Mouse (Mus musculus): ENCODE measurements around the gene Pop5. TPM values are rescaled to one million over a fixed set of nuclear protein-coding genes. Genes with fewer than 3 reads are reported as not detected.
A peak's percentile ranks its signal among the peaks of the same experiment; 100 is the strongest.

Gene Pop5
- polyA plus RNA-seq, 1 experiment from 2014 or later = 91.0 TPM

DNA sequence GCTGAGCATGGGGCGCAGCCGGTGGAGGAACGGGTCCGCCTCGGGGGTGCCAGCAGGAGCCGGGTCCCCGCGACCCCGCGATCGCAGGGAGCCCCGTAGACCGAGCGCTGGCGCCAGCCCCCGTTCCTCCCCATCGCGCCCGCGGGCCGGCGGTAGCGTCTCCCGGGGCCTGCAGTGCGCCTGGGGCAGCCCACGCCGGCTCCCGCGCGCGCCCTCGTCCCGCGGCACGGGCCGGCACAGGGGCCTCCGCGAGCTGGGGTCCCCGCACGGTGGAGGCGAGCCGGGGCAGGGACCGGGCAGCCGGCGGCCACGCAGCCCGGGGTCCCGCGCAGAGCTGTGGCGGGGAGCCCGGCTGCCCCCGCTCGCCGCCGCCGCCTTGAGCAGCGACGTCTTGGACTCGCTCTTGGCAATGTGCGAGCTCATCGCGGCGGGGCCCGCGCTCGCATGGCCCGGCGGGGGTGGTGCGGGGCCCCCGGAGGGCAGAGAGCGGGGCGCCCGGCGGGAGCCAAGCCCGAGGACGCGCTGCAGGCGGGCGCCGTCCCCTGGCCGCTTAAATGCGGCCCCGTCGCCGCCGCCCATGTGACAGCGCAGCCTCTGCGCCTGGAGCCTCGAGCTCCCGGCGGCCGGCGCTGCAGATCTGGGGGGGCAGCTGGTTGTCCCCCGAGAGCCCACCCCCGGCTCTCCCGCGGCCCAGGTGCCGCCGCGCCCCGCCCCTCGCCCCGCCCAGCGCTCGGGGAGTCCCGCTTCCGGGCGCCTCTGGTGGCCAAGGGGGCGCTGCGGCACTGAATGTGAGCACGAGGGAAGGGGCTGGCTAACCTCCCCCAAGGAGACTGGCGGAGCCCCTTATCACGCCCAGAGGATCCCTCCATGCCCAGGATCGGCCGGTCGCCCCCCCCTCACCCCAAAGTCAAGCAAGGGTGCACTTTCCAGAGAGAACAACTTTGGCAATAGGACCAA lies 41.7 kb upstream of the Pop5 start, which contains the start of gene Cabp1:
Cabp1 (minus strand) TSS at position 713 of the 957 bp plus-strand sequence.
- peaks cover 23% of the 10 kb centered on the region for H3K4me1 ChIP-seq (ENCODE audit: control insufficient read depth, insufficient read depth, low read length)
- H3K27me3 ChIP-seq (ENCODE audit: control insufficient read depth, insufficient read depth, low read length) = peaks cover 57% of the 10 kb centered on the region
- H3K4me2 ChIP-seq = peak within 1 kb of the TSS; percentile 100
- H3K9me3 ChIP-seq (ENCODE audit: control insufficient read depth, low read length) = no peaks in the 10 kb centered on the region
- ATAC-seq (ENCODE audit: low FRiP score) (peak; percentile 66), DNase-seq (ENCODE audit: low spot score, missing footprints) (peak; percentile 97)
- WGBS = under 1% methylated on average over 71 of the region's 116 CpGs
- H3K36me3 ChIP-seq (ENCODE audit: control insufficient read depth, insufficient read depth, low read length) = no peaks in the 10 kb centered on the region
- H3K27ac ChIP-seq (ENCODE audit: low read depth, low read length) = no peak within 1 kb of the TSS
- H3K9ac ChIP-seq (ENCODE audit: low read length) = peak within 1 kb of the TSS; percentile 65
- peak within 1 kb of the TSS; percentile 62 for H3K4me3 ChIP-seq (ENCODE audit: low read depth, low read length)

DNA sequence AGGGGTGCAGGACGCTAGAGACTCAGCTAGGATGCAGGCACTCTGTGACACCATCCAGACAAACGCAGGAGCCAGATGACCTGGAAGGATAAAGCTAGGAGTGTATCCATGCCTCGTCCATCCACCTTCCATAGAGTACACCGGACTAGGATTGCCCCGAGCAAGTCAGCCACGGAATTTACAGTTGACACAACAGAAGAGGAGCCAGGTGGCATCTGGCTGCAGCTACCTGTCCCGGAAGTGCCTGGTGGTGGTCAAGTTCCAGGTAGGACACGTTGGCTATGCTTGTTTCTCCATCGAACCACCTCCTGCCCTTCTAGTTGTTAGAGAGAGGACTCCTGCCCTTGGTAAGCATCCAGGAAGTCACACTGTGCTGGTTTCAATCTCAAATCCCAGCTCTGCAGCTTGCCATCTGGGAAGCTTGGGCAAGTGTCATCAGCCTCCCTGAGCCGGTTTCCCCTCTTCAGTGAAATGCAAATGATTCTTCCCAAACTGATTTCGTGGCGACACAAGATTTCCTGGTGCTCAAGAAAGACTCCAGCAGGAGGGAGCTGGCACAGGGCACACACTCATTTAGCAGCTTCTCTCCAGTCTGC lies 40.9 kb upstream of the Pop5 start:
- no peak for DNase-seq (ENCODE audit: low spot score, missing footprints)
- H3K9ac ChIP-seq (ENCODE audit: low read length) = peak overlapping the region; percentile 65; the same call in 1 of the 2 replicates

DNA sequence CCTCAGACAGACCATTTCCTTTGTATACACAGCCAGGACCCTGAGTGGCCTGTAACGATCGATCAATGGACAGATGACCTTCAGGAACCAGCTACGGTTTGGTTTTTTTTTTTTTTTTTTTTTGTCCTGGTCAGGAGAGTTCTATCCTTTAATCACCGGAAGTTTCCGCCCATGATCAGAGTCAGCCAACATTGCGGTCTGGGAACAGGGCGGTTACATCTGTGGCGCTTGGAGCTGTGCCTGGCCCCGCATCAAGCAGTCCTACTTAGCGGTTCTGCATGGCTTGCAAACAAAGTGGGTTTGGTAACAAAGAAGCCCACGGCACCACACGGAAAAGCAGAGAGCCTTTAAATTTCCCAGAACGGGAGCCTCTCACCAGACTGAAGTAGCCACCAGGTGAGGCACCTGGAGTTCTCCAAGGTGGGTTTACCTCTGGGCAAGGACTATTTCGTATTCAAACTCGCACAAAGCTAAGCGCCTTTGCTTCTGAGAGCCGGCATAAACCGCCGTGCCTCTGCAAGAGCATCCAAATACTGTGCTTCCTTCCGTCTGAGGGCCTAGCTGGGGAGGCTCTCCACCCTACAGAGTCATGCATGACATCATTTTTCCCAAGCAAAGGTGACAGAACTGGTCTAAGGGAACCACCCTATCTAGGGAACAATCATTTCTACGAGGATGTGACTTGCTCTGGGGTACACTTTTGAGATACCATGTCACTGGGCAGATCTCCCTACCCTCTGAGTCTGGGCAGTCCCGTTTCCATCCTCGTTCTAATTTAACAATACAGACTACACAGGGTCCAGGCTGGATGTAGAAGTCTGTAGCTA lies 31.7 kb upstream of the Pop5 start:
- 10% methylated on average over 23 of the region's 23 CpGs for WGBS
- no peaks in the 10 kb centered on the region for H3K27me3 ChIP-seq (ENCODE audit: control insufficient read depth, insufficient read depth, low read length)

More for the DNA sequence above, 40.9 kb upstream of the Pop5 start:
- H3K27ac ChIP-seq (ENCODE audit: low read depth, low read length) = no peak overlapping the region
- H3K4me1 ChIP-seq (ENCODE audit: control insufficient read depth, insufficient read depth, low read length) = peaks cover 23% of the 10 kb centered on the region
- no peaks in the 10 kb centered on the region for H3K9me3 ChIP-seq (ENCODE audit: control insufficient read depth, low read length)
- H3K4me2 ChIP-seq = peak overlapping the region; percentile 100
- peak overlapping the region; percentile 62 for H3K4me3 ChIP-seq (ENCODE audit: low read depth, low read length)
- WGBS = 7% methylated on average over 12 of the region's 12 CpGs
- ATAC-seq (ENCODE audit: low FRiP score) = no peak; the same call in 1 of the 2 replicates
- peaks cover 55% of the 10 kb centered on the region for H3K27me3 ChIP-seq (ENCODE audit: control insufficient read depth, insufficient read depth, low read length)
- no peaks in the 10 kb centered on the region for H3K36me3 ChIP-seq (ENCODE audit: control insufficient read depth, insufficient read depth, low read length)

DNA sequence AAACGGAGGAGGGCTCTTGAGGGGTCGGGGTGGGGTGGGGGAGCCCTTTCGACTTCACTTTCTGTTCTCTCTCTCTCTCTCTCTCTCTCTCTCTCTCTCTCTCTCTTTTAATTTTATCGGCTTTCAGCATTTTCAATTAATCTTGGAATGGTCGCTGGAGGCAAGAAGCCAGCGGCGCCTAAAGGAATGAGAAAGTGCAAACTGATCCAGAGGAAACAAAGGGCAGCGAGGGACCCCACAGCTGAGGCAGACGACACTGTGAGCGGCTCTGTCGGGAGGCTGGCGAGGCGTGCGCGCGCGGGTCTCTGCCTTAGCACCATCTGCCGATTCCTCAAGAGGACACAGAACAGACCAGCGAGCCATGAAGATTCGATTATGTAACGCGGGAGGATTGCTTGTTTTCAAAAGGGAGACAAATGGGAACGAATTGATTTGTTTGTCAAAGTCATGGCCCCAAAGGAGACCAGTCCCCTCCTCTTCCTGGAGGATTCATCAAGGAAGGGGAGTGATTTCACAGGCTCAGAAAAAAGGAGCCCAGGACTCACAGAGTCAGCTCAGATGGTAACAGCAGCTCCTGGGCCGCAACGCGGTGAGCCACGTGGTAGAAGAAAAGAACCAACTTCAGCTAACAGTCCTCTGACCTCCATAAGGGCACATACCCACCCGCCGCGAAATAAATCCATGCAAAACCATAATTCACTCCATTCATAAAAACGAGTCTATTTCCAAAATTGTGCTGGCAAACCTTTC lies 30.9 kb upstream of the Pop5 start:
- 5% methylated on average over 31 of the region's 31 CpGs for WGBS
- no peaks in the 10 kb centered on the region for H3K36me3 ChIP-seq (ENCODE audit: control insufficient read depth, insufficient read depth, low read length)

More for the DNA sequence above, 31.7 kb upstream of the Pop5 start:
- Histone ChIP-seq H3K4me3 (ENCODE audit: low read depth, low read length) (peak overlapping the region; percentile 20), H3K36me3 (ENCODE audit: control insufficient read depth, insufficient read depth, low read length) (no peaks in the 10 kb centered on the region), H3K27ac (ENCODE audit: low read depth, low read length) (peak overlapping the region; percentile 71), H3K4me1 (ENCODE audit: control insufficient read depth, insufficient read depth, low read length) (peaks cover 10% of the 10 kb centered on the region), H3K9me3 (ENCODE audit: control insufficient read depth, low read length) (no peaks in the 10 kb centered on the region), H3K4me2 (peak overlapping the region; percentile 47), H3K9ac (ENCODE audit: low read length) (peak overlapping the region; percentile 52)
- peak; percentile 61 for ATAC-seq (ENCODE audit: low FRiP score)
- peak; percentile 93 for DNase-seq (ENCODE audit: low spot score, missing footprints)

DNA sequence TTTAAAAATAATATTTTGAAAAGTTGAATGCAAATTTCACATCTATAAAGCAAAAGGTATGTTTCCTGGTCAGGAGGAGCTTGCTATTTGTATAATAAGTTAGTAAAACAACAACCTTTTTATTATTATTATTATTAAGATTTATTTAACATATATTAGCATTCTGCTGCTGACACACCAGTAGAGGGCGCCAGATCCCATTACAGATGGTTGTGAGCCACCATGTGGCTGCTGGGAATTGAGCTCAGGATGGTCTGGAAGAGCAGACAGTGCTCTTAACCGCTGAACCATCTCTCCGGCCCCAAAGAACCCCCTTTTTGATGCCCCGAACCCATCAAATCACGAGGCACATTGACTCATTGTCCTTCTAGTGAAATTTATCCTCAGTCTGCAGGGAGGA lies 28.4 kb upstream of the Pop5 start:
- DNase-seq (ENCODE audit: low spot score, missing footprints) = no peak
- Histone ChIP-seq H3K9ac (ENCODE audit: low read length) (no peak overlapping the region), H3K4me2 (no peak overlapping the region), H3K9me3 (ENCODE audit: control insufficient read depth, low read length) (no peaks in the 10 kb centered on the region), H3K36me3 (ENCODE audit: control insufficient read depth, insufficient read depth, low read length) (no peaks in the 10 kb centered on the region), H3K4me3 (ENCODE audit: low read depth, low read length) (no peak overlapping the region), H3K27ac (ENCODE audit: low read depth, low read length) (no peak overlapping the region), H3K27me3 (ENCODE audit: control insufficient read depth, insufficient read depth, low read length) (no peaks in the 10 kb centered on the region), H3K4me1 (ENCODE audit: control insufficient read depth, insufficient read depth, low read length) (peaks cover 10% of the 10 kb centered on the region)
- no peak for ATAC-seq (ENCODE audit: low FRiP score)
- 57% methylated on average over 5 of the region's 5 CpGs for WGBS

More for the DNA sequence above, 30.9 kb upstream of the Pop5 start:
- Histone ChIP-seq H3K4me2 (peak overlapping the region; percentile 47), H3K27me3 (ENCODE audit: control insufficient read depth, insufficient read depth, low read length) (no peaks in the 10 kb centered on the region), H3K9me3 (ENCODE audit: control insufficient read depth, low read length) (no peaks in the 10 kb centered on the region), H3K27ac (ENCODE audit: low read depth, low read length) (peak overlapping the region; percentile 71), H3K4me3 (ENCODE audit: low read depth, low read length) (peak overlapping the region; percentile 20), H3K9ac (ENCODE audit: low read length) (peak overlapping the region; percentile 52), H3K4me1 (ENCODE audit: control insufficient read depth, insufficient read depth, low read length) (peaks cover 10% of the 10 kb centered on the region)
- ATAC-seq (ENCODE audit: low FRiP score) (peak; percentile 93), DNase-seq (ENCODE audit: low spot score, missing footprints) (peak; percentile 96)

DNA sequence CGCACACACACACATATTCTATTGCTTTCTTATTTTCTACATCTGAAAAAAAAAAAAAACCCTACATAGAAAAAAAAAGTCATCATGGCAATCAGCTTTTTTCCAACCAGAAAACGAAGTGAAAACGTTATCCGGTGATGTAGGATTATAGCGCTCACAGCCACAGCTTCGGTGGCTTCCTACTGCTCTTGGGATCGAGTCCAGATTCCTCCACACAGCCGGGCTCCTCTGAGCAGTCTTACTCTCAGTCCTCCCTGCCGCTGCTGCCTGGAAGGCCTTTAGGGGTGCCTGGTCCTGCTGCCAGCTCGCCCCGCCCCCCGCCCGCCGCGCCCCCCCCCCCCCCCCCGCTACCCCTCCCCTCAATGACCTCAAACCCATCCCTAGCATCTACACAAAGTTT lies 27.7 kb upstream of the Pop5 start:
- no peak for DNase-seq (ENCODE audit: low spot score, missing footprints)

DNA sequence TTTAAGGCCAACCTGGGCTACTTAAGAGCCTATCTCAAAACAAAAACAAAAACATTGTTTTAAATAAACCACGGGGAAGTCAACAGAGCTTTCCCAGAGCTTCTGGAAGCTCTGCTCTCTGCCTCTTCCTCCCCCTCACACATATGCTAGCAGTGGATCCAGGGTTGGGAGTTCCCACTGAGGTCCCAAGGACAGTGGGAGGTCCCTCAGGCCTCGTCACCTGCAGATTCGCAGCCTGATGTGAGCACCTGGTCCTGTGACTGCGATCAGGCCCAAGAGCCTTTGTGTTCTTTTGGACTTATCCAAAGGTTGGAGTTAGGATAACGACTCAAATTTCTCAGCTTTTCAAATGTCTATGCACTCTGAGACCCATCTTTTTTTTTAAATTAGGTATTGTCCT lies 27.0 kb upstream of the Pop5 start:
- WGBS = 71% methylated on average over 5 of the region's 5 CpGs

More for the DNA sequence above, 27.7 kb upstream of the Pop5 start:
- no peaks in the 10 kb centered on the region for H3K9me3 ChIP-seq (ENCODE audit: control insufficient read depth, low read length)
- no peak overlapping the region for H3K27ac ChIP-seq (ENCODE audit: low read depth, low read length)
- WGBS = 10% methylated on average over 13 of the region's 16 CpGs
- H3K4me3 ChIP-seq (ENCODE audit: low read depth, low read length) = no peak overlapping the region
- H3K4me2 ChIP-seq = no peak overlapping the region
- H3K36me3 ChIP-seq (ENCODE audit: control insufficient read depth, insufficient read depth, low read length) = no peaks in the 10 kb centered on the region
- no peaks in the 10 kb centered on the region for H3K27me3 ChIP-seq (ENCODE audit: control insufficient read depth, insufficient read depth, low read length)
- peaks cover 10% of the 10 kb centered on the region for H3K4me1 ChIP-seq (ENCODE audit: control insufficient read depth, insufficient read depth, low read length)
- ATAC-seq (ENCODE audit: low FRiP score) = no peak
- H3K9ac ChIP-seq (ENCODE audit: low read length) = no peak overlapping the region

DNA sequence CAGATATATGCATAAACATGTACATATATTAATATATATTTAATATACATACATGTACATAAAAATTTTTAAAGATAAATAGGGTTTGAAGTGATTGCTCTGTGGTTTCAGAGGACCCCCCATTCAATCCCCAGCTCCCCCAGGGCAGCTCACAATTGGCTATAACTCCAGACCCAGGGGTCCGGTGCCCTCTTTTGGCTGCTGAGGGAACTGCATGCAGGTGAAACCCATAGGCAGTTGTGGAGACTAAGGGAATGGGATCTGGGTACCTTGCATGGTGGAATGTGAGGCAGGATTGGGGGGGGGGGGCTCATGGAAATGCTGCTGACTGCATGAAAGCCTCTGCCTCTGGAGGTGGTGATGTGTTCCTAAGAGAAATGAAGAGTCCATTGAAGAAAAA lies 25.3 kb upstream of the Pop5 start:
- ATAC-seq (ENCODE audit: low FRiP score) = no peak
- Histone ChIP-seq H3K4me3 (ENCODE audit: low read depth, low read length) (no peak overlapping the region), H3K9me3 (ENCODE audit: control insufficient read depth, low read length) (no peaks in the 10 kb centered on the region), H3K4me2 (no peak overlapping the region), H3K27me3 (ENCODE audit: control insufficient read depth, insufficient read depth, low read length) (peaks cover 4% of the 10 kb centered on the region), H3K36me3 (ENCODE audit: control insufficient read depth, insufficient read depth, low read length) (no peaks in the 10 kb centered on the region), H3K27ac (ENCODE audit: low read depth, low read length) (no peak overlapping the region), H3K9ac (ENCODE audit: low read length) (no peak overlapping the region), H3K4me1 (ENCODE audit: control insufficient read depth, insufficient read depth, low read length) (no peaks in the 10 kb centered on the region; the same call in 1 of the 2 replicates)
- peak; percentile 93 for DNase-seq (ENCODE audit: low spot score, missing footprints)
- WGBS = 0% methylated on average over 1 of the region's 1 CpGs

More for the DNA sequence above, 27.0 kb upstream of the Pop5 start:
- Histone ChIP-seq H3K9me3 (ENCODE audit: control insufficient read depth, low read length) (no peaks in the 10 kb centered on the region), H3K4me2 (no peak overlapping the region), H3K27ac (ENCODE audit: low read depth, low read length) (no peak overlapping the region), H3K4me3 (ENCODE audit: low read depth, low read length) (no peak overlapping the region), H3K36me3 (ENCODE audit: control insufficient read depth, insufficient read depth, low read length) (no peaks in the 10 kb centered on the region), H3K9ac (ENCODE audit: low read length) (no peak overlapping the region), H3K4me1 (ENCODE audit: control insufficient read depth, insufficient read depth, low read length) (peaks cover 10% of the 10 kb centered on the region), H3K27me3 (ENCODE audit: control insufficient read depth, insufficient read depth, low read length) (no peaks in the 10 kb centered on the region)
- DNase-seq (ENCODE audit: low spot score, missing footprints) (no peak), ATAC-seq (ENCODE audit: low FRiP score) (no peak)
